Mouse (Mus musculus): Measurements from ENCODE around the gene Wwtr1.

Gene Wwtr1

DNA sequence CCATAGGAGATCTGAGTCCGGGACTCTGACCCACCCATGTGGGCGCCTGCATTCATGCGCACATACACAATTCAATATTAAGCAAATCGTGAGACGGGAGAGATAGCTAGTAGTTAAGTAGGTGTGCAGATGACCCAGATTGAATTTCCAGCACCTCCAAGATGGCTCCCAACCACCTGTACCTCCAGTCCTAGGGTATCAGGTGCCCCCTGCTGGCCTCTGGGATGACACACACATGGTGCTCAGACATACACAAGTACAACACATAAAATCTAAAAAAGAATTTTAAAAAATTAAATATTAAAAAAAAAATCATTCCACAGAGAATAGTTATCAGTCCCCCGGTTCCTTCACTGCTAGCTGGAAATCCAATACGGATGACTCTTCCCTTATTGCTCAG is 60.7 kb downstream of the Wwtr1 start:
- in situ Hi-C loops (cut with MboI): no loop called here

DNA sequence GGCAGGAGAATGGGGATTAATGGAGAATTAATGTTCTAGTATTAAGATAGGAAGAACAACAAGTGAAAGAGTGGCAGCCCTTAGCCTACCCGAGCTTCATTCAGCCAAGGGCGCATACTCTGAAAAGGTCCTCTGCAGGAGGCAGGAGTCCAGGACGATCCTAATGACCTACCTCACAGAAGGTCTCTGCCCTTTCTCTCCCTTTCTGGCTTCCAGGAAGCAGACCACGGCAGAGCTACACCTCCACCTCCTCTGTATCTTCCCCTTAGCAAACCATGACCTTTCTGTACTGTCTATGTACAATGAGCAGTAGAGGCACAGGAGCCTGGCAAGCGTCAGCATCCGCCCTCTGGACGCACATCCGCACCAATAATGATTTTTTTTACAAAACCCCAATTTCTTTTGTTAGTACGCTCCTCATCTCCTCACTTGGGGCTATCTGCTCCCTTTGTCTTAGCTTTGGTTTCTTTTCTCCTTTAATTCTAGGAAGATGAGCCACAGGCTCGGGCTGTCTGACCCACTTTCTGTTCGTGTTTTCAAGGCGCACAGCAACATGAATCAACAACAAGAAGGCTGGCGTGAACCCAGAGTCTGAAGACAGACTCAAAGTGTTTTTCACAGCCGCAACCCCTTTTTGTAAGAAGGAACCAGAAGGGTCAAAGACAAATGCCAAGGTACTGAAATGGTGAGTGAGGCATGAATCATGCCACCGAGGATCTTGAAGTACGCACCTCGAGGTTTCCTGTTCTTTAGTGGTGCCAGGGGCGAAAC is 63.7 kb downstream of the Wwtr1 start:
- in situ Hi-C loops (cut with MboI): no loop called here

DNA sequence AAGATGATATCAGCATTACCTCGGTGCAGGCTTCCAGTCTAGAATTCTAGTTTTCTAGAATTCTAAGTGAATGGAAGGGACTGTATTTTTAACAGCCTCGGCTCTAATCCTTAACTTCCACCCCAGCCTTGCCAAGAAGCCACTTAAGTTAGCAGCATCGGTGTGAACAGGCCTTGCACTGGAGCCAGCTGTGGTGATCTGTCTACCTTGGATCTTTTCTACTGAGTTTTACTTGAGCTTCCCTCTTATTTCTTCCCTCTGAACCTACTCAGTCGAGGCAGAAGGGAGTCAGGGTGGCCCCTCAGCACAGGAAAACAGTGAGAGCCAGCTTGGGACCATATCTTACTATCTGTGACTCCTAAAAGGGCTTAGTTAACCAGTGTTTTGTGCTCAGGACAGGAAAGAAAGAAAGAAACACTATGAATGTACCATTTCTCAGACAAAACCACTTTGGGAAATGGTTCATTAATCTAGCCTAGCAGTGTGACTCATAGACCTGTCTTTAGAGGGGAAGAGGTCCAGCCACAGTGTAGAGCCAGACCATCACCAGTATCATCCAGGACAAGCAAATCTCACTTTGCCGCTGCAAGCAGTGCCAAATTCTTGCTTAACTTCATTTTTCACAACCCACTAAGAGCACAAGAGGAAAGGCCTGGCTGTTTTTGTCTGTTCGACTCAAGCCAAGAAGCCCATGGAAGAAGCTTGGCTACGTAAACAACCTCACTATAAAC is 65.6 kb downstream of the Wwtr1 start:
- in situ Hi-C loops (cut with MboI): no loop called here

DNA sequence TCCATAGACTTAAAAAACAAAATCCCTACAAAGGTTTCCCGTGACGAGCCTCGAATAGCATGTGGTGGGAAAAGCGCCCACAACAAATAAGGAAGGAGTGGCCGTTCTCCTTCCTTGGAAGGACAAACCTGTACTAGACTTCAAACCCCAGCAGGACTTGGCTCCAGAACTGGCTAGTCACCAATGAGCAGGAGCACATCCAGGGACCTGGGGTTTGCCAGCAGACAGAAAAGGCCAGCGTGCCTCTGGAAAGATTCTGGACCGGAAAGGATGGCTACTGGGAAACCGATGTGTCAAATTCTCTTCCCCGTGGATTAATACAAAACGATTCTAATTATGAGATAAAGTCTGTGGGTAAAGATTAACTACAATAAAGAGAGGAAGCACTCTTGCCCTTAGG is 69.7 kb downstream of the Wwtr1 start:
- in situ Hi-C loops (cut with MboI): no loop called here

DNA sequence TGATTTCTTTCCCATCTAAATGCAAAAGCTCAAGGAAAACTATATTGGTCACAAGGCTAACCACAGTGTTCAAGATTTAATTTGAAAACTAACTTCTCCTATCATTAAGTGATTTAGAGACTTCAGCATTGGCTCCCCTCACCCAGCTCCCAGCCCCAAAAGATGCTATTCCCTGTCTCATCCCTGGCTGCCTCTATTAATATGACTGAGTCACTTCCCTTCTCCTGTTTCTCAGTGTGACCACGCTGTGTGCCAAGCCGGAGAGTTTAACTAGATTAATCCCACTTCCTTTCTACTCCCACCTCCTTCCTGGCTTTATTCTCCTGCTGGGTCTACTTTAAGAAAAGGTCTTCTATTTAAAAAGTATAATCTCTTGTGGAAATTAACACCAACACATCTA is 71.0 kb downstream of the Wwtr1 start:
- in situ Hi-C loops (cut with MboI): no loop called here

DNA sequence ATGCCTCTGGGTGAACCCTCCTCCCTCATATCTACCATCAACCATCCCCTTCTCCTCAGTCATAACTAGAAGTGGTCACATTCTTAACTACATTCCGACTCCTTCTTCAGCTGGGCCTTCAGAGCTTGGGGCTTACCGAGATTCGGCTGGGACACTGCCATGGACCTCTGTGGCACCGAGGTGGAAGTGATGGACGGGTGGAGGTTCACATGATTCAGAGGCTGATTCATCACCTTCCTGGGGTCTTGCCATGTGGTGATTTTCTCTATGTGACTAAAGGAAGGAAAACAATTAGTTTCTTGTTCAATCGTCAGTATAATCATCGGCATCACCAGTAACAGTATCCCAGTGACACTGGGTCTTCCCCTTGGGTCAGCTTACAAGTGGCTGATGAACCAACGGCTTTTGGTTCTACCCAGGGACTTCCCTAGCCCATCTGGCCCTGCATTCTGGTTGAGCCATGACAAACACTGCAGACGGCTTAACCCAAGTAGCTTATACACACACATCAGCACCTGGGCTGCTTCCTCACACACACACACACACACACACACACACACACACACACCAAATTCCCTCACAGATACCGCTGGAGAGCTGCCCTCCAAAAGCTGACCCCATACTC is 74.0 kb downstream of the Wwtr1 start:
- in situ Hi-C loops (cut with MboI): no loop called here

DNA sequence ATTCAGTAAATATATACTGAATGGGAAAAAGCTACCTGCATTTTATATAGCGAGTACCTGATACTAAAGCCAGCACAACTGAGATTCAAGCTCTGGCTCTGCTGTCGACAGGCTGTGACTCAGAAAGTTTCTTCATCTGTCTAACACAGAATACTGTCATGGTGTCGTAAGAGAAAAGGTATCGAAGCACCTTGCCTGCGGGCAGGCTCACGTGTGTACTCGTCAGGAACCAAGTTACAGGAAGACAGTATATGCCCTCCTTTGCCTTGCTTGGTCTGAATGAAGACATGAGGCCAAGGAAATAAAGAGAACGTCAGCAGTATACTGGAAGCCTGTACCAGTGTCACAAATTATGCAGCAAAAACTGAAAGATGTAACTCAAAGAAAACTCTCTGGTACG is 74.9 kb downstream of the Wwtr1 start:
- in situ Hi-C loops (cut with MboI): no loop called here

DNA sequence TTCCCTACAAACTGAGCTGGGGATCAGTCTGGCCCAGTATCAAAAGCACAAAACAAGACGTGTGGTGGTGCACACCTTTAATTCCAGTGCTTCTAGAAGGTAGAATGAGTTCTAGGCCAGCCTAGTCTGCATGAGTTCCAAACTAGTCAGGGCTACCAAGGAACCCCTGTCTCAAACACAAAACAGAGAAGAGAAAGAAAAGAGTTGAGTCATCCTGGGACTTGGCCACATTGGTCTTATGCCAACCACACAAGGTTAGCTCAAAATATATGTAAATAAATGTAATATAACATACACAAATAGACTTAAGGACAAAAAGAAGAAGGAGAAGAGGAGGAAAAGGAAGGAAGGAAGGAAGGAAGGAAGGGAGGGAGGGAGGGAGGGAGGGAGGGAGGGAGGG is 77.9 kb downstream of the Wwtr1 start:
- in situ Hi-C loops (cut with MboI): no loop called here

DNA sequence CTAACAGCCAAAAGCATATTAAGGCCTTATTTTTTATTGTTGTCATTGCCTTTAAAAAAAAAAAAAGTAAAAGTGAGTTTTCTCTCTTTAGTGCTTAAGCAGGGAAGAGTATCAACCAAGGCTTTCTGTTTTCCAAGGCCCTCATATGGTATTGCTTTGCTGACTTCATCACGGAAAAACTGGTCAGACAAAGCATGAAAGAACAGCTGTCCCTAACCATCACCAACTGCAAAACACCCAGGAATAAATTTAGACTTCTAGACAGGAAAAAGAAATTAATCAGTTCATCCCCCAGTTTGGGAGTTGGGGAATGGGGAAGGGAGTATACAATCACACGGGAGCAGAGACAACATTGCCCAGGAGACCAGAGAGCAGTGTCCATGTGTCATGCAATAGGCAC is 79.3 kb downstream of the Wwtr1 start:
- in situ Hi-C loops (cut with MboI): no loop called here

DNA sequence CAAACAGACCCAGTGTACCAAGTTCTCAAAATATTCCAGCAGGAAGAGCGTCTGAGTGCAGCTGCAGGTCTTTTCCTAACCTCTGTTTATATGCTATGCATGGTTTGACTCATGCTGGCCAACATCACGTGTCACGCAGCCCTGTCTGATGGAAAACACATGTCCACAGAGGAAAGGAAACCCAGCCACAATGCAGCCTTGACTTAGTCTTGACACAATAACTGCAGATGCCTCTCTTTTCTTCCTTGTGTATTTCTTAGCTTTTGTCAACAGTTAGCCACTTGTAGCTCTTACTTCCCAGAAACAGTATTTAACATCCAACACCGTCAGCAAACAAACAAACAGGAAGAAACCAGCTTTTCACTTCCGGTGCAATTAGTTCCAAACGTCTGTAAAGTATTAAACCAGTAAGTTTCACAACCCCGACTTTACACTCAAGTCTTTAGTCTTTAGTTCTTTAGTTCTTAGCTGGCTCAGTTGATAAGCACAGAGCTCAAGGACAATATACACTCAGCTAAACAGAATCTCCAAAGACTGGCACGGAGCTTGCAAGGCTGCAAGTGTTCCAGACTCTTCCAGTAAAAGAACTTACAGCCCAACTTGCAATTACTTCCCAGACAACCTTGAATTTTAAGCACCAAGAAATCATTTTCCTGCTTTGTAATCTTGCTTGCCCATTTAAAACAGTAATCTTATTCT is 88.1 kb downstream of the Wwtr1 start:
- in situ Hi-C loops (cut with MboI): no loop called here

DNA sequence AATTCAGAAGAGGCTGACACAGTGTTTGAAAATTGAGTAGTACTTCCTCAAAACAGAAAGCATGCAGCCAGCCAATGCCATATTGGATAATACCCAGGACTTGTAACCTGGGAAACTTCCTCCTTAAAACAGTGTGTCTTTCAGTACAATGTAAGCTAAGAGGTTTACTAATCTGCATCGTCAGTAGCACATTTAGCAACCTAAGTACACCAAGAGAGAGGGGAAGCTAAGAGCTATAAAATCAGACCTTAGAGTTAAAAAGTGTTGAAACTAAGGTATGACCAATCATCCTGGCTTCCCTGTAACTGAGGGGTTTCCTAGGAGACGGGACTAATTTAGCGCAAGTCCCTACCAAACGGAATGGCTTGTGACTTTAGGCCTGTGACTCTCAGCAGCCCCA is 89.6 kb downstream of the Wwtr1 start:
- in situ Hi-C loops (cut with MboI): no loop called here

DNA sequence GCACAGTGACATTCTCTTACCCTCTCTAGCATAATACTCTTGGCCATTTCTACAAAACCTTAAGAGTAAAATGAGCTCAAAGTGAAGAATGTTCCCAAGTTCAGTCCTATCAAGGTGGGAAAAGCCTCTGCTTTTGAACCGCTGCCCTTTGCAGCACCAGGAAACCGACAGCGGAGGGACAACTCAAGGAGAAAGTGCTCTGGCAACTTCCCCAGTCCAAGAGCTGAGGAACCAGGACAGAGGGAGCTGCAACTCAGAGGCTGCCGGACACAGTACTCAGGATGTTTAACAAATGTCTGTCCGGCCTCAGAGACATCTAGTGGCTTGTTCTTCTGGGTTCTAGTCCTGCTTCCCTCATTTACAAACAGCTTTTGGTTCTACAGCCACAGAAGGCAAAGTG is 93.7 kb downstream of the Wwtr1 start:
- in situ Hi-C loops (cut with MboI): no loop called here

DNA sequence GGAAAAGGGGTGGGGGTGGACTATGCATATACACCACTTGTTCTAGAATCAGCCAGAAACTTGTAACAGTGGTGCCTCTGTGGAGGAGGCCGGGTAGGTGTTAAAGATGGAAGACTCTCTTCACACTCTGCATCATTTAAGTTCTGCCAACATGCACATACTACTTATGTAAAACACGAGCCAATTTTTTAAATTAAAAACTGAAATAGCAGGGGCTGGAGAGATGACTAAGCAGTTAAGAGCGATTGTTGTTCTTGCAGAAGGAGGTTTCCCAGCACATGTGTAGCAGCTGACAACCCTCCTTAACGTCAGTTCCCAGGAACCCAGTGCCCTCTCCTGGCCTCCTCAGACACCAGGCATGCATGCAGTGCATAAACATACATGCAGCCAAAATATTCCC is 95.1 kb downstream of the Wwtr1 start:
- in situ Hi-C loops (cut with MboI): no loop called here

DNA sequence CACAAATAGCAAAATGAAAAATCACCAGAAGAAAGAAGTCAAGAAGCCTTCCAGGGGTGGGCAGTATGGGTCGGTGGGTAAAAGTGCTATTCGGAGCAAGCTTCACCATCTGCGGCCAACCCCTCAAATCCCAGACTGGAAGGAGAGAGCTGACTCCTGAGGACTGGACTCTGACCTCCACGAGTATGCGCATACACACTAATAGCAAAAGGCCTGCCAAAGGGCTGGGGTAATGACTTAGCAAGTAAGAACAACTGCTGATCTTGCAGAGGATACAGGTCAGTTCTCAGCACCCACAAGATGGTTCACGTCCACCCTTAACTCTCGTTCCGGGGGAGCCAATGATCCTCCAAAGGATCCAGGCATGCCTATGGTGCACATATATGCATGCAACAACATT is 101.3 kb downstream of the Wwtr1 start:
- in situ Hi-C loops (cut with MboI): no loop called here

DNA sequence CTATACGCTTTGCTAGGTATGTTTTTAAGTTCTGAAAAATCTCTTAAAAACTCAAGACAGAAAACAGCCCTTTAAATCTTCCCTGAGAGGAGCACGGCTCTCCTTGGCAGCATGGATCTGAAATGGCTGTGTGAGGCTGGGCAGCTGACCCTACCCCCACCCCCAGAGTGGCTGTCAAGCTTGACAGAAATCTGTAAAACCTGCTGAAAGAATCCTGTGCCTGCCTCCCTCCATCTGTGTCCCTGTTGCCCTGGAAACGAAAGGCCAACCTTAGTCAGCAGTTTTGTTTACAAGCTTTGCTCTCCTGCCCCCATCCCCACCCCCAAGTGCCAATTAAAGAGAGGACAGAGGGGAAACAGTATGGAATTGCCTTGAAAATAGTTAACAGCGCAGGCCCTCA is 103.3 kb downstream of the Wwtr1 start:
- in situ Hi-C loops (cut with MboI): no loop called here

DNA sequence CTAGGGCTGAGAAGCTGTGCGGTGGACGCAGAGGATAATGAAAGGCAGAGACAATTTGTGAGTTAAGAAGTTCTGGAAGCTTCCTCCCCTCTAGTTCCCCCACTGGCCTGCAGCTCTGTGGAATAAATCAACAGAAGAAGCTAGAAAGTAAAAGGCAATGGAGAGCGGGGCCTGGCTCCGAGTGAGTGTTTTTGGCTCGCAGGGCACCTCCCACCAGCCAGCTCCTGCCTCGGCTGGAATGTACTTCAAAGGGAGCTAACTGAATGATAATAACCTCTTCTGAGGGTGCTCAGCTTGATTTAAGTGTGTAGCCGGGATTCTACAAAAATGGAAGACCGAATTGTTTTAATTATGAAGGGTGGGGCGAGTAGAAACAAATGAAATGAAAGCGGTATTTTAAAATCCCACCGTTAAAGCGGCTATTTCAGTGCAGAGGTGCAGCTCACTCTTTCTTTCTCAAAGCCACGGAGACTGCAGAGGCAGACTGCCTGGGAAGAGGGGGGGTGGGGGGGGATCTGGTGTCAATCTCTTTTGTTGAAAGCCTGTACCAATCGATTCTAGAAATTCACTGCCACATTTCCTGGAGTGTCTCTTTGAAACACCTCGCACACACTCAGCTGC is 104.6 kb downstream of the Wwtr1 start:
- in situ Hi-C loops (cut with MboI): no loop called here

DNA sequence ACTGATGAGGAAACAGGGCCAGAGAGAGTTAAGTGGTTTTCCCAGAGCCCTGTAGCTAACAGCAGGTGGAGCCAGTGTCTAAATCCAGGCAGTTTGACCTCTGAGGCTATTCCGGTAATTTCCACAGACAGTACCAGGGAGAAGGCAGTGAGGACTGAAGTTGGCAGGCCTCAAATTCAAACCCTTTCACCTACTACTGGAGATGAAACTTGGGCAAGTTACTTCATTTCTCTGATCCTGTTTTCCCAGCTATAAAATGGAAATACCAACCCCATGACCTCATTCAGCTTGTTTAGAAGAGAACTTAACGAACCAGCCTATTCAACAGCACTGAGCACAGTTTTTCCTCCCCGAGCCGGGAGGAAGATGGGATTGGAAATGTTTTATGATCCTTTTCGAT is 105.4 kb downstream of the Wwtr1 start:
- in situ Hi-C loops (cut with MboI): no loop called here

DNA sequence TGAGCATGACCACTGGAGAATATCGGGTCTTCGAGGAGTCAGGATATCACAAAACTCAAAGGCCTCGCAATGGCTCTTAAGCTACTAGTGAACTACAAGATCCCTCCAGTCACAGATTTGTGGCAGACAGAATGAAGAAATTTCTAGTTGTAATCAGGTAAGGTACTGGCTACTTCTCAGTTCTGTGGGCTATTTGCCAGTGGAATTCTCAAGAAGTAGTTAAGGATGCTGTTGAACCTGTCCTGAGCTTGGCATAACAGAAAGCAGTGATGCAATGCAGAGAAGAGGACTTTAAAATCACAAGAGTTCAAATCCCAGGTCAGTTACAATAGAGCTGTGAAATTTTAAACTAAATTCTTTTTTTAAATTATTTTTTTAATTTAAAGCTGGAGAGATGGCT is 106.4 kb downstream of the Wwtr1 start:
- in situ Hi-C loops (cut with MboI): no loop called here

DNA sequence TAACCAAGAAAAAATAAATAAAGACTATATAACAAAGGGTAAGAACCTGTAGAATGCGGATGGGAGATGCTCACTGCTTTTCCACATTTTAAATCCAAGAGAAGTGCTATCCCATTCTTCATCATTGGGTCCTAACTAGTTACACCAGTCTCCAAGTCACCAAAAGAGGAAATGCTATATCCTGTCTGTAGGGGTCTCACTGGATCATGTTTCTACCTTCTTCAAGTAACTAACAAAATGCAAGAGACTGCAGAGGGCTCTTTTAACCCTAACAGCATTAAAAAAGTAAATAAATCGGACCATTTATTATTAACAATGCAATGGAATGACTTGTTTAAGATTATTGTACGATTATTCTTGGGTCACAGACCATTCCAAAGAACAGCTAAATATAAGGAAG is 109.4 kb downstream of the Wwtr1 start:
- in situ Hi-C loops (cut with MboI): no loop called here

DNA sequence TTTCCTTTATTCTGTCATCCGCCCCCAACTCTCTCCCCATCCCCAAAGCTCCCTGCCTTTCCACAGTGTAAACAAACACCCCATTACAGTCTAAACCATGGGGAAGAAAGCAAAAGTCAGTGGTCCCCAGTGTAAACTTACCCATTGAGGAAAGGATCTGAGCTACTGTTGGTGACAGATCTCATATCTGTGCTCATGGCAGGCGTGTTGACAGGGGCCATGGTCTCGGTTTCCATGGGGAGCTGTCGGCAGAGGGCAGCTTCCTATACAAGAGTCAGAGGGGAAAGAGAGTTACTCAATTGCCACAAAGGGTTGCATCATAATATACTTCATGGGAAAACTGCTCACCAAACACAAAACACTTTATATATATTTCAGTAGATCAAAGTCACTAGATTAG is 112.4 kb downstream of the Wwtr1 start:
- in situ Hi-C loops (cut with MboI): no loop called here

DNA sequence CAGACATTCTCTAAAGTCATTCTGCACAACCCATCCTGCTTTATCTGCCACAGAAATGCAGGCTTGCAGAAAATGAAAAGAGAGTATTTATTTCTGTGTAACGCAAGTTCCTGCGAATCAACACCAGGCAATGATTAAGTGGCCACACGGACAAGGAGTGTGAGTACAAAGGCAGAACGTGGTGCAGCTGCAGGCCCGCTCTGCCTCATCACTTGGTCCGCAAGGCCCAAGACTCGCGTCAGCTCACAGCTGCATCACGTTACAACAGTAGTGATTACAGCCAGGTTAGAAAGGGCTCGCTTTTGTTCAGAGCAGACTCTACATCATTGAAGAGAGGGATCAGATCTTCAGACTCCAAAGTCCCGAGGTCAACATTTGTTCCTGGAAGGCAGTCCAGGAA is 117.1 kb downstream of the Wwtr1 start:
- in situ Hi-C loops (cut with MboI): no loop called here

DNA sequence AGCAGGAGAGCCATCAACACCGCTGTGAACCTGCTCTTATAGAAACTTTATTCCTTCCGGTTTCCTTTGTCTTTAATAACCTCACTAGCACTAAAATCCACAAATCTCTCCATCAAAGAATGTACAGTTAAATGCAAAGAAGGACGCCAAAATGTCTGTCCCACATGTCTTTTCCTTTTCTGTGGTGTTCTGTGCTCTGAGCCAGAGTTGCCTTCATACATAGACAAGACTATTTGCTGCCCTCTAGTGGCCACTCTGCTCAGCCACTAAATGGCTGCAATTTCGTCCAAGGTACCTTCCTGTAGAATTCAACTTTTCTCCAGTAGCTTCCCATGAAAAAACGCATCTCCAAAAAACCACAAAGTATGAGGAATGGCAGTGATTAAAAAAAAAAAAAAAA is 127.3 kb downstream of the Wwtr1 start:
- in situ Hi-C loops (cut with MboI): no loop called here

Measured in mature B cell (primary cell).